Mouse (Mus musculus) CH12.LX (cell line): ENCODE data around the gene Fgfr2. TPM values are rescaled to one million over a fixed set of nuclear protein-coding genes. Genes with fewer than 3 reads are reported as not detected.

Experiments used
- DNase-seq: peaks from one replicate; pipeline ENCODE4 v3.0.0-alpha.2; 2013; ENCODE audit errors: extremely low read depth
- H3K27ac ChIP-seq: 2 replicates; pipeline ENCODE4 v1.5.1; 2012; ENCODE audit warnings: low read depth, mild to moderate bottlenecking, control low read depth, moderate library complexity; ENCODE audit not compliant: insufficient read depth
- H3K27me3 ChIP-seq: replicated peaks from 2 replicates; pipeline ENCODE3; 2012; ENCODE audit warnings: inconsistent platforms
- H3K36me3 ChIP-seq, 2 experiments: replicated peaks in 1 of 2; 2 replicates each; pipeline versions ENCODE3 to v1.6.1; 2012; ENCODE audit warnings: inconsistent platforms in 1 of 2, low read length in 1 of 2, mild to moderate bottlenecking in 1 of 2, mixed read lengths in 1 of 2, moderate library complexity in 1 of 2; ENCODE audit not compliant: control insufficient read depth in 1 of 2, insufficient read depth in 1 of 2
- H3K4me1 ChIP-seq, 2 experiments: 2 replicates each; pipeline ENCODE4 v1.6.1; 2012; ENCODE audit warnings: inconsistent platforms in 1 of 2, moderate library complexity in 1 of 2; ENCODE audit not compliant: insufficient read depth in 2 of 2, control insufficient read depth in 1 of 2
- H3K4me2 ChIP-seq: 2 replicates; pipeline ENCODE4 v1.6.1; 2012; ENCODE audit warnings: low read depth, mild to moderate bottlenecking, control low read depth; ENCODE audit not compliant: poor library complexity, insufficient read depth, severe bottlenecking
- H3K4me3 ChIP-seq, 3 experiments: fragments of 150-350 bp in 1 of 3; sonication (generic) in 1 of 3; replicated peaks in 1 of 3; 2 replicates each; pipeline versions ENCODE3 to v1.5.1; 2011 to 2012; ENCODE audit warnings: low read depth in 2 of 3, low read length in 2 of 3, mild to moderate bottlenecking in 2 of 3, moderate library complexity in 2 of 3, control low read depth in 1 of 3, improper control_type of control experiment in 1 of 3, inconsistent platforms in 1 of 3, mixed read lengths in 1 of 3; ENCODE audit not compliant: poor library complexity in 1 of 3
- H3K79me2 ChIP-seq: replicated peaks from 2 replicates; pipeline ENCODE4 v1.6.1; 2012; ENCODE audit warnings: mild to moderate bottlenecking, moderate library complexity; ENCODE audit not compliant: control insufficient read depth, poor library complexity, insufficient read depth, severe bottlenecking; ENCODE audit errors: extremely low read depth
- H3K9ac ChIP-seq: 2 replicates; pipeline ENCODE4 v1.6.1; 2012; ENCODE audit warnings: low read depth, mild to moderate bottlenecking, control low read depth, moderate library complexity; ENCODE audit not compliant: insufficient read depth
- H3K9me3 ChIP-seq: replicated peaks from 2 replicates; pipeline ENCODE3; 2012; ENCODE audit warnings: low read length, inconsistent platforms, mixed read lengths
- CHD1 ChIP-seq: IDR thresholded peaks from 2 replicates; pipeline ENCODE4 v1.6.1; 2012; ENCODE audit warnings: low read depth, low read length, improper control_type of control experiment, inconsistent platforms
- CHD2 ChIP-seq: IDR thresholded peaks from 2 replicates; pipeline ENCODE4 v1.6.1; 2011; ENCODE audit warnings: low read length, improper control_type of control experiment
- CTCF ChIP-seq, 2 experiments: IDR thresholded peaks in 1 of 2; conservative IDR thresholded peaks in 1 of 2; 2 replicates each; pipeline ENCODE4 v1.5.1; 2011 to 2012; ENCODE audit warnings: low read depth in 2 of 2, low read length in 2 of 2, improper control_type of control experiment in 1 of 2, inconsistent platforms in 1 of 2, mild to moderate bottlenecking in 1 of 2, moderate library complexity in 1 of 2
- E2F4 ChIP-seq: IDR thresholded peaks from 2 replicates; pipeline ENCODE4 v1.6.1; 2011; ENCODE audit warnings: low read depth, low read length, improper control_type of control experiment; ENCODE audit not compliant: insufficient replicate concordance
- ELF1 ChIP-seq: IDR thresholded peaks from 2 replicates; pipeline ENCODE4 v1.6.1; 2014; ENCODE audit warnings: low read depth, mild to moderate bottlenecking, inconsistent platforms, low read length, improper control_type of control experiment
- EP300 ChIP-seq: IDR thresholded peaks from 2 replicates; pipeline ENCODE4 v1.6.1; 2011; ENCODE audit warnings: low read length, improper control_type of control experiment
- HCFC1 ChIP-seq: IDR thresholded peaks from 2 replicates; pipeline ENCODE4 v1.6.1; 2012; ENCODE audit warnings: low read depth, mild to moderate bottlenecking, inconsistent platforms, low read length, improper control_type of control experiment
- IRF4 ChIP-seq: IDR thresholded peaks from 2 replicates; pipeline ENCODE4 v1.6.1; 2014; ENCODE audit warnings: low read depth, mild to moderate bottlenecking, inconsistent platforms, low read length, improper control_type of control experiment
- JUN ChIP-seq: IDR thresholded peaks from 2 replicates; pipeline ENCODE4 v1.6.1; 2011; ENCODE audit warnings: low read depth, mild to moderate bottlenecking, low read length, improper control_type of control experiment, moderate library complexity; ENCODE audit not compliant: insufficient read depth
- JUND ChIP-seq: conservative IDR thresholded peaks from 2 replicates; pipeline ENCODE4 v1.6.1; 2011; ENCODE audit warnings: low read depth, low read length, improper control_type of control experiment
- MAX ChIP-seq: IDR thresholded peaks from 2 replicates; pipeline ENCODE4 v1.6.1; 2011; ENCODE audit warnings: low read length, improper control_type of control experiment
- MAZ ChIP-seq: IDR thresholded peaks from 2 replicates; pipeline ENCODE4 v1.6.1; 2012; ENCODE audit warnings: low read depth, mild to moderate bottlenecking, inconsistent platforms, low read length, improper control_type of control experiment, moderate library complexity
- MEF2A ChIP-seq: IDR thresholded peaks from 2 replicates; pipeline ENCODE4 v1.6.1; 2014; ENCODE audit warnings: low read depth, mild to moderate bottlenecking, inconsistent platforms, low read length, improper control_type of control experiment, borderline replicate concordance
- MXI1 ChIP-seq: IDR thresholded peaks from 2 replicates; pipeline ENCODE4 v1.6.1; 2011; ENCODE audit warnings: mild to moderate bottlenecking, low read depth, low read length, improper control_type of control experiment
- MYC ChIP-seq: IDR thresholded peaks from 2 replicates; pipeline ENCODE4 v1.6.1; 2011; ENCODE audit warnings: low read depth, mild to moderate bottlenecking, improper control_type of control experiment, low read length
- NRF1 ChIP-seq: IDR thresholded peaks from 2 replicates; pipeline ENCODE4 v1.6.1; 2014; ENCODE audit warnings: low read depth, mild to moderate bottlenecking, inconsistent platforms, low read length, improper control_type of control experiment, moderate library complexity
- RAD21 ChIP-seq: IDR thresholded peaks from 2 replicates; pipeline ENCODE4 v1.6.1; 2011; ENCODE audit warnings: low read depth, mild to moderate bottlenecking, low read length, improper control_type of control experiment, moderate library complexity
- SIN3A ChIP-seq: IDR thresholded peaks from 2 replicates; pipeline ENCODE4 v1.6.1; 2012; ENCODE audit warnings: low read length, improper control_type of control experiment, inconsistent platforms
- TBP ChIP-seq: conservative IDR thresholded peaks from 2 replicates; pipeline ENCODE4 v1.6.1; 2011; ENCODE audit warnings: low read depth, low read length, improper control_type of control experiment
- USF1 ChIP-seq: IDR thresholded peaks from 2 replicates; pipeline ENCODE4 v1.6.1; 2014; ENCODE audit warnings: low read depth, mild to moderate bottlenecking, inconsistent platforms, low read length, improper control_type of control experiment
- dilution Hi-C: fragments of 300-500 bp; cut with MboI; formaldehyde crosslinking; loops from 2 replicates; pipeline ENCODE4 v1.14.3; 2020; ENCODE audit warnings: low sequenced_read_pairs; ENCODE audit not compliant: extremely low pct_unique_long_range_greater_than_20kb, extremely low pct_ligation_motif_present
- in situ Hi-C: fragments of 300-500 bp; cut with MboI; formaldehyde crosslinking; loops from 3 replicates; pipeline ENCODE4 v1.14.3; 2019; ENCODE audit warnings: low sequenced_read_pairs, low pct_ligation_motif_present, low pct_unique_long_range_greater_than_20kb, mixed read lengths
- polyA plus RNA-seq: library from polyadenylated mRNA; unstranded; fragments of >175 nt; gene quantifications from 2 replicates; pipeline ENCODE4 v1.2.1, GENCODE M21; 2012; ENCODE audit warnings: low read depth; ENCODE audit not compliant: insufficient read length
- total RNA-seq, 2 experiments: library from RNA; depleted of rRNA; stranded (reverse); fragments of 300-350 nt in 1 of 2; fragments of >200 nt in 1 of 2; gene quantifications; 2 replicates each; pipeline ENCODE4 v1.2.3; 2012 to 2014

Fgfr2 gene
- total and polyA plus RNA-seq, 3 experiments = not detected

GRCm38 (mm10) chr7:130323766-130324165, 2799.4 kb downstream of the Fgfr2 start (continued):
- TF ChIP-seq MAZ = no peak
- no peak for TF ChIP-seq ELF1
- no peak for TF ChIP-seq EP300
- no peak for TF ChIP-seq NRF1
- no peak for TF ChIP-seq MEF2A
- TF ChIP-seq RAD21 = peak; percentile 14
- no peak for TF ChIP-seq MAX
- no peak for TF ChIP-seq CHD1
- TF ChIP-seq HCFC1 = no peak
- no peak for TF ChIP-seq CHD2
- no peak for TF ChIP-seq JUND
- peak in 1 of 2 experiments; percentile 25; a peak in 2 of 4 replicates for TF ChIP-seq CTCF (conservative IDR thresholded peaks at IDR 0.05 in 1 of 2, IDR thresholded peaks at IDR 0.05 in 1 of 2; ENCODE audit: low read depth in 2 of 2, low read length in 2 of 2)
- TF ChIP-seq USF1 = no peak
- no peak for TF ChIP-seq MXI1
- TF ChIP-seq TBP = no peak
- 0 out of 2 replicates have a peak, but pooled peaks have one; percentile 25 for TF ChIP-seq SIN3A
- no peak for TF ChIP-seq IRF4
- TF ChIP-seq, all 38 proteins: peak for 7

- Histone ChIP-seq H3K27me3 (peaks cover 88% of the 10 kb centered on the region), H3K79me2 (no peaks in the 10 kb centered on the region), H3K9ac (no peak overlapping the region), H3K4me2 (no peak overlapping the region), H3K4me3 (no peak overlapping the region), H3K4me1 (peaks cover 3 to 7% of the 10 kb centered on the region in 2 experiments; a peak in 3 of 4 replicates), H3K9me3 (peaks cover 7% of the 10 kb centered on the region), H3K27ac (no peak overlapping the region), H3K36me3 (no peaks in the 10 kb centered on the region)
- in situ Hi-C loops (no loop called here), dilution Hi-C loops (no loop called here)
- no peak for TF ChIP-seq JUND
- no peak for TF ChIP-seq MYC
- no peak for TF ChIP-seq E2F4
- TF ChIP-seq JUN = no peak
- TF ChIP-seq TBP = no peak
- no peak for DNase-seq
Measured at GRCm38 (mm10) chr7:130319799-130320556, 2803.2 kb downstream of the Fgfr2 start.
